Mouse (Mus musculus): ENCODE measurements at regions not wholly inside any gene's neighbourhood (a gene's known extent, or its start where the extent isn't known, plus 50 kb on each side); places are given as distances from the start of the nearest gene placed in this dataset.

GRCm38 (mm10) chr2:75603175-75603871 lies 55.7 kb upstream of the Hnrnpa3 start:
- Histone ChIP-seq H3K9ac (peak overlapping the region; percentile 78), H3K4me1 (no peaks in the 10 kb centered on the region), H3K4me2 (peak overlapping the region; percentile 71), H3K27ac (replicated peaks) (no peak overlapping the region), H3K4me3 (peak overlapping the region; percentile 52), H3K36me3 (no peaks in the 10 kb centered on the region), H3K27me3 (replicated peaks) (0 out of 2 replicates have a peak, but pooled peaks cover 3% of the 10 kb centered on the region), H3K9me3 (no peaks in the 10 kb centered on the region)
- 15% methylated on average over 25 of the region's 26 CpGs for WGBS
- ATAC-seq (ENCODE audit: extremely low read depth, insufficient number of reproducible peaks, low FRiP score, low TSS enrichment): no peak

GRCm38 (mm10) chr2:75605634-75606033 lies 53.4 kb upstream of the Hnrnpa3 start:
- WGBS: 2% methylated on average over 7 of the region's 7 CpGs
- H3K27me3 ChIP-seq (replicated peaks): peaks cover 14% of the 10 kb centered on the region; the same call in 1 of the 2 replicates
- H3K4me3 ChIP-seq: no peak overlapping the region
- H3K4me1 ChIP-seq: peaks cover 15% of the 10 kb centered on the region
- no peak for ATAC-seq (ENCODE audit: extremely low read depth, insufficient number of reproducible peaks, low FRiP score, low TSS enrichment)
- no peak overlapping the region for H3K27ac ChIP-seq (replicated peaks)
- peak overlapping the region; percentile 62; the same call in 1 of the 2 replicates for H3K9ac ChIP-seq
- H3K4me2 ChIP-seq: peak overlapping the region; percentile 31; the same call in 1 of the 2 replicates
- no peaks in the 10 kb centered on the region for H3K36me3 ChIP-seq
- no peaks in the 10 kb centered on the region for H3K9me3 ChIP-seq

DNA sequence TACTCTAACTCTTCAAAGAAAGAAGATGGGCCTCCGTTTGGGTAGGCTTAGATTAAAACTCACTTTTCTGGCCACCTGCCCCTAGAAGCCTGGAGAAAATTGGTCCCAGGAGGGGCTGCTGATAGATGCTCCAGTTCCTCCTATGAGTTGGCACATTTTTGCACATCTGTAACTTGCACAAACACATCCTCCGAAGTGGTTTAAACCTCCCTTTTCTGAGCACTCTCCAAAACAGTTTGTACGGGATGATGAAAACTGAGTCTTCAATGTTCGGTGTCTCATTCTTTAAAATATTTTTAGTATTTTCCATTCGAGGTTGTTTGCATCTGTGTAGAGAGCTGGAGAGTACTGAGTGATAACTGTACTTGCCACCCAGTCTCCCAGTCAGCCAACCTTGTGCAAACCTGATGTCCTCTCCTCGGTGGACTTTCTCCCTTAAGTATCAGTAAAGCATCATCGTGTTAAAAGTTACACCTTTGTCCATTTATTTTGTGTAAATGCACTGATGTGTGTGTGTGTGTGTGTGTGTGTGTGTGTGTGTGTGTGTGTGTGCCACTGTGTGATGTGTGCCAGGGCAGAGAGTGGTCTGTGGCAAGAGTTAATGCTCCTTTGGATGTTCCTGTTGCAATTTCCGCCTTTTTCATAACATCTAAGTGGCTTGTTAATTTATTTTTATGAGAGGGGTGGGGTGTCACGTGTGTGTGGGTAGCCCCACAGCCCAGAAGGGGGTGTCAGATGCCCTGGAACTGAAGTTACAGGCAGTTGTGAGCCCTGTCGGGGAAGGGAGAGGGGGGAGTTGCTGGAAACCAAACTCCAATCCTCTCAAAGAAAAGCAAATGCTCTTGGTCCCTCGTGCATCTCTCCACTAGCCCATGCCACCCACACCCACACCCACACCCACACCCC lies 51.8 kb upstream of the Hnrnpa3 start:
- WGBS: 61% methylated on average over 11 of the region's 11 CpGs

GRCm38 (mm10) chr2:75607958-75608357 lies 51.1 kb upstream of the Hnrnpa3 start:
- no peaks in the 10 kb centered on the region for H3K9me3 ChIP-seq
- H3K4me3 ChIP-seq: no peak overlapping the region
- H3K27me3 ChIP-seq (replicated peaks): peaks cover 14% of the 10 kb centered on the region; the same call in 1 of the 2 replicates
- no peak overlapping the region for H3K4me2 ChIP-seq
- H3K27ac ChIP-seq (replicated peaks): no peak overlapping the region
- H3K36me3 ChIP-seq: no peaks in the 10 kb centered on the region
- no peak for ATAC-seq (ENCODE audit: extremely low read depth, insufficient number of reproducible peaks, low FRiP score, low TSS enrichment)
- peaks cover 21% of the 10 kb centered on the region for H3K4me1 ChIP-seq
- WGBS: 71% methylated on average over 10 of the region's 10 CpGs
- no peak overlapping the region for H3K9ac ChIP-seq

More for the DNA sequence above, 51.8 kb upstream of the Hnrnpa3 start:
- no peaks in the 10 kb centered on the region for H3K9me3 ChIP-seq
- H3K27me3 ChIP-seq (replicated peaks): peaks cover 14% of the 10 kb centered on the region; the same call in 1 of the 2 replicates
- H3K9ac ChIP-seq: no peak overlapping the region
- peaks cover 15% of the 10 kb centered on the region for H3K4me1 ChIP-seq
- H3K36me3 ChIP-seq: no peaks in the 10 kb centered on the region
- ATAC-seq (ENCODE audit: extremely low read depth, insufficient number of reproducible peaks, low FRiP score, low TSS enrichment): no peak
- H3K4me2 ChIP-seq: no peak overlapping the region
- no peak overlapping the region for H3K4me3 ChIP-seq
- H3K27ac ChIP-seq (replicated peaks): no peak overlapping the region

- WGBS: 49% methylated on average over 15 of the region's 15 CpGs
- Histone ChIP-seq H3K9me3 (no peaks in the 10 kb centered on the region), H3K36me3 (no peaks in the 10 kb centered on the region), H3K4me2 (peak overlapping the region; percentile 73), H3K4me3 (peak overlapping the region; percentile 45; the same call in 1 of the 2 replicates), H3K27ac (replicated peaks) (no peak overlapping the region), H3K9ac (no peak overlapping the region), H3K4me1 (peaks cover 27% of the 10 kb centered on the region), H3K27me3 (replicated peaks) (peaks cover 14% of the 10 kb centered on the region; the same call in 1 of the 2 replicates)
- no peak for ATAC-seq (ENCODE audit: extremely low read depth, insufficient number of reproducible peaks, low FRiP score, low TSS enrichment)
Measured at GRCm38 (mm10) chr2:75608482-75608881, 50.6 kb upstream of the Hnrnpa3 start.

GRCm38 (mm10) chr2:75609150-75609946 lies 49.7 kb upstream of the Hnrnpa3 start:
- Histone ChIP-seq H3K4me2 (peak overlapping the region; percentile 73), H3K9ac (peak overlapping the region; percentile 75), H3K27me3 (replicated peaks) (peaks cover 14% of the 10 kb centered on the region; the same call in 1 of the 2 replicates), H3K27ac (replicated peaks) (peak overlapping the region; percentile 39; the same call in 1 of the 2 replicates), H3K36me3 (no peaks in the 10 kb centered on the region), H3K4me1 (peaks cover 29% of the 10 kb centered on the region), H3K9me3 (no peaks in the 10 kb centered on the region), H3K4me3 (peak overlapping the region; percentile 45)
- no peak for ATAC-seq (ENCODE audit: extremely low read depth, insufficient number of reproducible peaks, low FRiP score, low TSS enrichment)
- 9% methylated on average over 27 of the region's 27 CpGs for WGBS
